Mouse (Mus musculus) spleen, adult 18-20 months (tissue): ENCODE data around the gene Cldn4.
"Not testable (repeated sequence)": the region's sequence is repeated elsewhere in the genome, so short reads cannot be mapped to it uniquely, and the experiment has no call there.

ENCODE experiments used
- DNase-seq, 2 experiments: peaks; one replicate each; pipeline ENCODE4 v3.0.0; 2022; ENCODE audit warnings: mixed read lengths in 2 of 2

The Cldn4 gene

DNA sequence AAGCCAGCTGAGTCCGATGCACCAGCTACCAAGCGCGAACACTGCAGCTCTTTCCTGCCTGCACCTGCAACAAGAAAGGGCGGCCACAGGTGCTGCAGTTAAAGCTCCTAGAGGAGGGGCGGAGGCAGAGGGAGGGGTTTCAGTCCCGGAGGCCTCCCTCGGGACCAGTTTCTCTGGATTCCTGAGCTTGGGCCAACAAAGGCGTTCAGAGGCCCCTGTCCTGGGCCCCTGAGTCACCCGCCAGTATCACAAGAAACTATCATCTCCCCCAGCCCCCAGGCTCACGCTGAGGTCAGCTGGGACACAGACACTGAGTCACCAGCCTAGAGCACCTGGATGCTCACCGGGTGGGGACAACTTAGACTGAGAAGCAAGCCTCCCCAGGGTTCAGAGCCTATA, at the start of gene Cldn4:
Gene Cldn4, minus strand, starts transcription at position 78 of the 399 bp plus-strand sequence.
- no peak for DNase-seq

DNA sequence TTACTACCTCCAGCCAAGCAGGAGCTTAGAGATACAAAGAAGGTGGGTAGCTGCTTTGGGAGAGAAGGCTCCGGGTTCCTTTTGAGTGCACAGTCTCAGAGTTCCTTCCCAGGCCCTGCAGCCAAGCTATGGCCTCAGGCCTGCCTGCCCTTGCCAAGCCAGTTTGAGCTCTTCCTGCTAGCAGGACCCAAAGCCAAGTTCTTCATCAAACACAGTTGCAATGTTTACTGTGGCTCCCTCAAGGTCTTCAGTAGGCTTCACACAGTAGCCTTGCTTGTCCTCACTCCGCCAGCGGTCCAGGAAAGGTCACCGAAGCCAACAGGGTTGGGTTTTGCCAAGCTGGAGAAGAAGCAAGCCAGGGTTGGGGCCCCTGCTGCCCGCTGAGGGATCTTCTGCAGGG, 45.8 kb upstream of the Cldn4 start:
- DNase-seq = no peak

DNA sequence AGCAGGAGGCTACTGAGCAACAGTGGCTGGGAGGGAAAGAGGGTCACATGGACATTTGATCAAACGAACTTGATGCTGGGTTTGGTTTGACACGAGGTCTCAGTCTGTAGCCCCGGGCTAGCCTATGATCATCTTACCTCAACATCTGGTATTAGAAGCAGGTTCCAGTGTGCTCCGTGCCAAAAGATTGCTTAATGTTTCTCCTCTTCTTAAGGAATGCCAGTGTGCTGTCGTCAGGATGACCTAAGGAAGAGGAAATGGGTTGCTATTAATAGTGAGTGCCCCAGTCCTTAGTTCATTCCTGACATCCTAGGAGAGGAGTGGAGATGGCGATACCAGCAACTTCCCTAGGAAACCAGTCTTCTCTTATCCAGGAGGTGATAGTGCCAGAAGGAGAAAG, 43.0 kb upstream of the Cldn4 start:
- no peak for DNase-seq

DNA sequence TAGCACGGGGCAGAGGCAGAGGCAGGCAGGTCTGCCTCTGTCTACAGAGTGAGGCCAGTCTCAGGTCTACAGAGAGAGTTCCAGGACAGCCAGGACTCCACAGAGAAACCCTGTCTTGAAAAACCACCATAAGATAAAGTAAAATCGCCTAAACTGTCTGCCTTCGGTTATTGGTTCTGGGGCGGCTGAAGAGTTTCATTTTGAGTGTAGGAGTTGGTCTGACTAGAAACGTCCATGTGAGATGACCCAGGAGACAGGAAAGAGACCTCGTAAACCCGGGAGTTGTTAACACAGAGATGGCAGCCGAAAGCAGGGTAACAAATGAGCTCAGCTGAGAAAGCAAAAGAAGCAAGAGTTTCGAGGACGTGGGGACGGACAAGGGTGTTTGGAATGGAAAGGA, 42.4 kb upstream of the Cldn4 start:
- DNase-seq = no peak

DNA sequence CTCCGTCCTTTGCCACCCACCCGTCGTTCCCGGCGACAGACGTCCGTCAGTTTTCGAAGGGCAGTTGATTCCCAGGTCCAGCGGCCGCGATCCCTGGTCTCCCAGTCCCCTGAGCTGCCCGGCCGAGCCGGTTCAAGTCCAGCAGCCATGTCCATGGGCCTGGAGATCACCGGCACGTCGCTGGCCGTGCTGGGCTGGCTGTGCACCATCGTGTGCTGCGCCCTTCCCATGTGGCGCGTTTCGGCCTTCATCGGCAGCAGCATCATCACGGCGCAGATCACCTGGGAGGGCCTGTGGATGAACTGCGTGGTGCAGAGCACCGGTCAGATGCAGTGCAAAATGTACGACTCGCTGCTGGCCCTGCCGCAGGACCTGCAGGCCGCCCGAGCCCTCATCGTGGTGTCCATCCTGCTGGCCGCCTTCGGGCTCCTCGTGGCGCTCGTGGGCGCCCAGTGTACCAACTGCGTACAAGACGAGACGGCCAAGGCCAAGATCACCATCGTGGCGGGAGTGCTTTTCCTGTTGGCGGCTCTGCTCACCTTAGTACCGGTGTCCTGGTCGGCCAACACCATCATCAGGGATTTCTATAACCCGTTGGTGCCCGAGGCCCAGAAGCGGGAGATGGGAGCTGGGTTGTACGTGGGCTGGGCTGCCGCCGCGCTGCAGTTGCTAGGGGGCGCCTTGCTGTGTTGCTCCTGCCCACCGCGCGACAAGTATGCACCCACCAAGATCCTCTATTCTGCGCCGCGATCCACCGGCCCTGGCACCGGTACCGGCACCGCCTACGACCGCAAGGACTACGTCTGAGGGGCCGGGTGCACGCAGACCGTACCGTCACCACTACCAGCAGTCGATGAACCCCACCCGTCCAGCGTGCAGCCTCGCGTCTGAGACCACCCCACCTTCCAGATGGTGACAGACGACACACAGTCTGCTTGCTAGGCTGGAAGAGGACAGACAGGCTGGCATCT, 39.8 kb upstream of the Cldn4 start:
- DNase-seq = no peak

DNA sequence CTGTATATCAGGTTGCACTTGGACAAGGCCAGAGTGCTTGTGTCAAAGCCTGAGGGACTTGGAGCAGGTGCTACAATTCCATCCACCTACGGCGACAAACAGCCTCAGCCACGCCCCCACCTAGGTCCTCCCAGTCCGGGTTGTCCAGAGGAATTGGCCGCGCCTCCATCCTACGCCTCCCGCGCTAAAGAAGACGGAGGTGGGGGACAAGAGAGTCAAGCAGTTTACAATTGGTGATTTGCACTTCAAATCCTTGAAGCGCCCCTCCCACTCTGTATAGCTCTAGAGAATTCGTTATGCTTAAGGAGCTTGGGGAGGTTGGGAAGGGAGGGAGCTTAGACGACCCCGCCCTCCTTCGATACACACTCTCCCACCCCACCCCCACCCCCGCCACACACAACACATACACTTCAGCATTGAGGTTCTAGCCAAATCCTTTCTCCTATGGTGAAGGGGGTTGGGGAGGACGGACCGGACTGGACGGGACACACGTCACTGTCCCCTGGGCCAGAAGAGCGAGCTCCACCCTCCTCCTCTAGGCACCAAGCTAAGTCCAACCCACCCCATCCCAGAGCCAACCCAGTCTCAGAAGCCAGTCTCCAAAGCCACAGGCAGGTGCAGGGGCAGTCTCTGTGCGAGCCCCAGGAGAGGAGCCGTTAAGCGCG, 39.0 kb upstream of the Cldn4 start, which contains the start of gene Cldn3:
Gene Cldn3, plus strand, starts transcription at position 582 of the 665 bp plus-strand sequence.
- no peak for DNase-seq

DNA sequence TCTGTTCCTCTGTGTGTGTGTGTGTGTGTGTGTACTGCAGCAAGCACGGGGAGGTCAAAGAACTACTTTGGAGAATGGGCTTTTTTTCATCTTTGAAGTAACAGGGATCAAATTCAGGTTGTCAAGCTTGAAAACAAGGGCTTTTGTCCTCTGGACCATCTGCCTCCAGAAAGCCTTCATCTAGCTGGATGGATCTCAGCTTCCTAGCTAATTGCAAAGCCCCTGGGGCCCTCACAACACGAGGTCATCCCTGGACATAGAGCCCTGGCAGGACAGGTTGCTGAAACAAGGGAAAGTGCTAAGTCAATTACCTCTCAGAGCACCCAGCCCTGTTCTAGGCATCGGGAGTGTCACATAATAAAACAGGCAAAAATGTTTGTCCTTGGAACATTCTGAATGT, 37.0 kb upstream of the Cldn4 start:
- no peak for DNase-seq

DNA sequence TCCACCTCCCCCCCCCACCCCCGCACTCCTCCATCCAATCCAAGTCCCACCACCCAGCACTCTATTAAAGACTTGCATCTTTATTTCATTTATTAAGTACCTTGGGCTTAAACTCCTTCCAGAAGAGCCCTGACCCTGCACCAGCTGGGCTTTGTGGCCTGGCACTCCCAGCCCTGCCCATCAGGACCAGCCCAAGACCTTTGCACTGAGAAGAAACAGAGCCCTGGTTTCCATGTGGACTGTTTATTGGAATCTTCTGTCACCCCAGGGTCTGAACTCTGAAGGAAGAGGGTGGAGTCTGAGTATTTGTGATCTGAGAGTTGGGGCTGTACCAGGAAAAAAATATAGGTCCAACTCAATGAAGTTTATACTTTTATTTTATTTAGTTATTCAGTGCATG, 36.4 kb upstream of the Cldn4 start:
- no peak for DNase-seq

DNA sequence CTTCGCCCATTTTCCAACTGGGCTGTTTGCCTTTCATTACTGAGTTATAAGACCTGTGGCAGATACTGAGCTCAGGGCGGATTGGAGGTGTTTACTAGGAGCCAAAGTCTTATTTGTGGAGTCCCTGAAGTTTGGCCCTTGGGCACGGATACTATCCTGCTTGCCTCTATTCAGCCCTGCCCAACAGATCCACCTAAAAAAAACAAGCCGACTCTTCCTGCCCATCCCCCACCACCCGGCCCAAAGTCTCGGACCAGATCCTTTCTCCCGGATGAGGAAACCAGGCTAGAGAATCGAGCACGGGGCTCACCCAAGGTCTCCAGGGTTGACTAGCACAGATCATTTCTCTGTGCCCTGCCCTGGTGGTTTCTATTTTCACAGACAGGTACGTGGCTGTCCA, 34.4 kb upstream of the Cldn4 start:
- no peak for DNase-seq

DNA sequence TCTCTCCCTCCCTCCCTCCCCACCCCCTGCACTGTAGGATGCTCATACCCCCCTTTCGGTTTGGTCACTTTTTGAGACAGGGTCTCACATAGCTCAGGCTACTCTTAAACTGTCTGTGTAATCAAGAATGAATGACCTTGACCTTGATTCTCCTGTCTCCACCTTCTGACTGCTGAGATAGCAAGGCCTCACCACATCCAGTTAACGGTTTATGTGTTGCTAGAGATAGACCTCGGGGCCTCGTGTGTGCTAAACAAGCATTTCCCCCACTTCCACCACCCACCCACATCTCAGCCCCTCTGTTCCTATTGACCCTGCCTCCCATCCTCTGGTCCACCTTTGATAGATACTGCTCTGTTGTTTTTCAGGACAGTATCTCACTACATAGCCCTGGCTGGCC, 31.1 kb upstream of the Cldn4 start:
- no peak for DNase-seq

DNA sequence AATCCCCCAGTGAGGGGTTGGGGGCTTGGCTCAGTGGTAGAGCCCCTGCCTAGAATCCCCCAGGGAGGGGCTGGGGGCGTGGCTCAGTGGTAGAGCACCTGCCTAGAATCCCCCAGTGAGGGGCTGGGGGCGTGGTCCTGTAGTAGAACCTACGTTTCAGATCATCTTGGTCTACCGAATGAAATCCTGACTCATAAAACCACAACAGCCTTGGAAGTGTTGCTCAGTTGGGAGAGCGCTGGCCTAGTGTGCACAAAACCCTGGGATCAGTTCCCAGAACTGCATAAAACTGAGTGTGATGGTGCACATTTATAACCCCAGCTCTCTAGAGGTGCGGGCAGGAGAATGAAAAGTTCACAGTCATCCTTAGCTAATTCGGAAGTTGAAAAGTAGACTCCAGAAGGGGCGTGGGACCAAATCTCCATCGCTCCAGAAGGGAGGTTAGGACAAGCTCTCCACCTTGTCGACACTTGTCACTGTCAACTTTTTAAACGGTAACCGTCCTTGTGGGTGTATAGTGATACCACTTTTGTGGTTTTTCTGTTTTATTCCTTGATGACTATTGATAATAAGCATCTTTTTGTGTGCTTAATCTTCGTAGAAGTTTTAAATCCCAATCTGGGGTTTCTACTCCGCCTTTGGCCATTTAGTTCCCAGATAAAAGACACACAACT, 30.0 kb upstream of the Cldn4 start:
- DNase-seq = no peak

DNA sequence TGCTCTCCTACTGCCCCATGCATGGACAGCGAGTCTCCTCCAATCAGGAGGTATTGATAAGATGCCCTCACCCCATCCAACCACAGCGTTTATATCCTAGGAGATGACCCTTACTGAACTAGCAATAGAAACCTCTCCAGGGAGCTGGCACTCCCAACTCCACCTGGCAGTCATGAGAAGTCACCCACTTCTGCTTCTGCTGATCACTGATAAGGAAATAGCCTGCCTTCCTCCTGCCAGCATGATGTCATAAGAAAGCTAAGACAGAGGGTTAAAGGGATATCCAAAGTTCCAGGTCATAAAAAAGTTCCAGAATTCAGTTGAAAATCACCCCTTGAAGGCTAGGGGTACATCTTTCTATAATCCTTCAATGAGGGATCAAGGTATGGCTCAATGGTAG, 29.4 kb upstream of the Cldn4 start:
- DNase-seq = no peak

DNA sequence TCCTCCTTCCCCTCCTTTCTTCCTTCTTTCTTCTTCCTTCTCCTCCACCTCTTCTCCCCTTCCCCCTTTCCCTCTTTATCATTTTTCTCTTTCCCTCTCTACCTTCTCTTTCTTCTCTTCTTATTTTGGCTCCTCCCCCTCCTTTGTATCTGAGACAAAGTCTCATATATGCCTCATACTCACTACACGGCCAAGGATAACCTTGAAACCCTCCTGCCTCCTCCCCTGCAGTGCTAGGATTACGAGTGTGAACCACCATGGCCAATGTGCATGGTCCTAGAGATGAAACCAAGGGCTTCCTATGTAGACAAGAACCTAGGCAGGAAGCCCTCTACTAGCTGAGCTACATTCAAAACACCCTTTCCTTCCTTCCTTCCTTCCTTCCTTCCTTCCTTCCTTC, 28.2 kb upstream of the Cldn4 start:
- no peak for DNase-seq

DNA sequence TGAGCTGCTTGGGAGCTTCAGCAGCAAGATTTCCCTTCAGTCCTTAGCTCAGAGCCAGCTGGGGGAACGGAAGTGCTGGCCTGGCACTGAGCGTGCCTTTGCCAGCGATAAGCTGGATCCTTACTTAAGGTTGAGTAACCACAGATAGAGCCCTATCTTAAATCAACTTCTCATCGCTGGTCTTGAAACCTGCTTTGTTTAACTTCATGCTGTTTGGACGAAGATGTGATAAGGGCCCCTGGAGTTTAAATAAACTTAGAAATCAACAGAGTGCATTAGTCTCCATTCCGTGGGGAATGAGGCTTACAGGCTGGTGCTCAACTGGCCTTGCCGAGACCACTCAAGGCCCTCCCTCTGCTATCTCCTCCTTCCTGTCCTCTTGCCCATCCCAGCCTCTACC, 27.6 kb upstream of the Cldn4 start:
- no peak for DNase-seq

DNA sequence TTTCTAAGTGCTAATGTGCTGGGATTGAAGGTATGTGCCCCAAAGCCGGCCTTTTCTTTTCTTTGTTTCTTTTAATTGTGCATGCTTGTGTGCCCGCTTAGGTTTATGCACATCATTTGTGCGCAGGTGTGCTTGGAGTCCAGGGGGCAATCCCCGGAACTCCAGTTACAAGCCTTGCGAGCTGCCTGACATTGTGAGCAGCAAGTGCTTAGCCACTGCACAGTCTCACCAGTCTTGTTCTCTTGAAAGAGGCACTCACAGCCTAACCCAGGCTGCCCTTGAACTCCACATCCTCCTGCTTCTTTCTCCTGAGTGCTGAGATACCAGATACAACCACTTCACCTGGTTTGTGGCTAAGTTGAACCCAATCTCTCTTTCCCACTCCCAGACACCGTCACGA, 26.8 kb upstream of the Cldn4 start:
- DNase-seq = no peak

DNA sequence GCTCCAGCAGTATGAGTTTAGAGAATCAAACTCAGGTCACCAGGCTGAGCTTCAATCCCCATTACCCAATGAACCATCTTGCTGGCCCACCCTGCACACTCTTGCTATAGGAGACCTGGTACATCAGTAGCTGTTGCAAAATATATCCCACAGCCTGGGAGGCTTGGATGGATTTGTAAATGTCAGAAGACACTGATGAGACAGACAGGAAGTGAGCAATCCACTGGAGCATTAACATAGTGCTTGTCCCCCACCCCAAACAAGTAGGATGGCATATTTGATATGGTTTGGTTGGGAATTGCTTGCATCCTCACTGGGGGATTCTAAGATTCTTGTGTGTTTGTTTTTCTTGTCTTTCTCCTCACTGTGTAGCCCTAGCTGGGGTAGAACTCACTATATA, 26.3 kb upstream of the Cldn4 start:
- no peak for DNase-seq

DNA sequence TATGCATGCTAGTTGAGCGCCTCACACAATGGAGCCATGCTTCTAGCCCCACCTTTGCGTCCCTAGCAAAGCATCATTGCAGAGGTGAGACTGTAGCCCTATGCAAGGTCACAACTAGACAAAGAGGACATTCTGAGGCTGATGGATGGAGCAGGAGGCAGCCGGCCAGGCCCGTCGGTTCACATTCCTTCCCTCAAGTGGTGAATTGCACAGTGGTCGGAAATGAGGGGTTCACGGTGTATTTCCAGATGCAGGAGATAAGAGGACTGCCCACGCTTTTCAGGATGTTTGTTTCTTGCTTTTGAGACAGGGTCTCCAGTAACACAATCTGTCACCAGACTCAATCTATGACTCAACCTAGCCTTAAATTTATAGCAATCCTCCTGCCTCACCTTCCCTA, 23.9 kb upstream of the Cldn4 start:
- DNase-seq = no peak

DNA sequence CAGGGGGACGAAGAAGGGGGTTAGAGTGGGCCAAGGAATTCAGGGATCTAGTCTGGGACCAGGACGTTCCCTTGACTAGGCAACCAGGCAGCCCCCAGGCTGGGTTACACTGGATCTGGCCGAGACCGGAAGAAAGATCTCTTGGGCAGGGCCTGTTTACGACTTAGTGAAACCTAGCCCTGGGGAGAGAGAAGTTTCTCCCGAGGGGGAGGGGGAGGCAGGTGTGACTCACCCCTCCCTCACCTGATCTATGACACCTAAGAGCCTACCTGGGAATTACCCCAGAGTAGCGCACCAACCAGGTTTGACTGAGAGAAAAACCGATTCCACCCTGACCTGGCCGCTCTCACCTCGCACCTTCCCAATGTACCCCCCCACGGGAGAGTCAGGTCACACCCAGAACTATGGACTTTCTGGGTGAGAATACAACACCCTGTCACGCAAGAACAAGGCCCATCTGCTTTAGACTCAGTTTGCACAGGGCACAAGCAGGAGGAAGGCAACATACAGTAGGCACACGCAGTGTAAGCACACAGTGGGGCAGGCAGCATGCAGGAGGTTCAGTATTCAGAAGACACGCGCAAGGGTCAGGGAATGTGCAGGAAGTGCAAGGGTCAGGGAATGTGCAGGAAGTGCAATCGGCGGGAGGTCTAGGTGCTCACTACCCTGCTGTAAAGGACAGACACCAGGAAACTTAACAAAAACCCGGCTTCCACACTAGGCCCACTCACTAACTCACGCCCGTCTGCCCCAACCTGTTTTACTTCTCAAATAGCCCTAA, 20.6 kb upstream of the Cldn4 start:
- DNase-seq = no peak

DNA sequence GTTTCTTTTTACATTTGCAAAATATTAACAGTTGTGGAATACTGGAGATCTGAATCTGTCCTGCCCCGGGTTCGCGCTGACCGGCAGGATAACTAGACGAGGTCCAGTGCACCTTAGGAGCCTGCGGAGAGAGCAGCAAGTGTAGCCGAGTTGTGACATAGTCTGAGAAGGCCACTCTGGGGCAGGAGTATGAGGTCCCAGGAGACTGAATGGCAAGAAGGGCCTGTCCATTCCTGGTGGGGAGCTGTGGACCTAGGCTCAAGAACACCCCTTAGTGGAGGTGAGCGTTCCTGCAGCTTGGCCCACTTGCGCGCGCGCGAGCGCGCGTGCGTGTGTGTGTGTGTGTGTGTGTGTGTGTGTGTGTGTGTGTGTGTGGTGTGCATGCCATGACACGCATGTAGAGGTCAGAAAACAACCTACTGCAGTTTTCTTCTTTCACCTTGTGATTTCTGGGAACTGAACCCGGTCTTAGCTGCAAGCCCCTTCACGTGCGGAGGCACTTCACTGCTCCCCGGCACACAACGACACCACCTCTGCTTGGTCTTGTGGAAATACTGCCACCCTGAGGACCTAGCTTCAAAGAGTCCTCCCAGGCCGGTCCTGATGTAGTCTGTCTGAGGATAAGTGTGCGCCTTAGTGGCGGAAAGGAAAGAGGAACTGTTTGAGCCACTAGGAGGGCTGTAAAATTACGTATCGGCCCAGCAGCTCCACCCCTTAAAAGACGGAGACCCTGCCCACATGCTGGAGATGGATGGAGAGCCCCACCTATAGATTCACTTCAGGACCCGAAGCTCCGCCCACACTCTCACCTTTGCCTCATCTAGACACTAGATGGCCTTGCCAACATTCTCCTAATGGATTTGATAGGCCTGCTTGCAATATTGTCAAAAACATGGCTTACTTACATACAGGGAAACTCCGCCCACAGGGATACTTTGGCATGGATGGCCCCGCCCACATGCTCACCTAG, 19.4 kb upstream of the Cldn4 start:
- peak; percentile 25 to 31 for DNase-seq

DNA sequence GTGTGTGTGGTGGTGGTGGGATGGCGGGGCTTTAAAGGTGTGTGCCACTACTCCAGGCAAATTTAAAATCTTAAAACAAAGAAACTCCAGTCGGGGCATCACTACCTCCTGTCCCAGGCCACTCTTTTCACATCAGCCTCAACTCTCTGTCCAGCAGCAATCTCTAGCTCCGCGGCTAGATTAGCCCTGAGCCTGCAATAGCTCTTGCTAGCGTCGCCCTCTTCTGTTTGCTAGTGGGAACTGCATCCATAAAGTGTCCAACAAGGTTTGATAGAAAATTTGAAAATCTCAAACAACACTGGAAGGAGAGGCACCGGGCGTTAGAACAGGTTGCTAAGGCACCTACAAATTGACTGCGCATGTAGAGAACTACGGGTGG, 18.7 kb upstream of the Cldn4 start:
- DNase-seq = peak; percentile 16 to 51

DNA sequence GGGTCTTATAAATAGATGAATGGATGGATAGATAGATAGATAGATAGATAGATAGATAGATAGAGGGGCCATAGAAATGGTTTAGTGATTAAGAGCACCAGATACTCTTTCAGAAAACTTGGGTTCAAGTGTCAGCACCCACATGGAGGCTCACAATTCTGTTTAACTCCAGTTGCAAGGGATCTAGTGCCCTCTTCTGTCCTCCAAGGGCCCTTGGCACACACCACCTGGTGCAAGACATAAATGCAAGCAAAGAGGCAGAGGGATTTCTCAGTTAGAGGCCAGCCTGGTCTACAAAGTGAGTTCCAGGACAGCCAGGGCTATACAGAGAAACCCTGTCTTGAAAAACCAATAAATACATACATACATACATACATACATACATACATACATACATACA, 17.9 kb upstream of the Cldn4 start:
- not testable (repeated sequence) for DNase-seq

DNA sequence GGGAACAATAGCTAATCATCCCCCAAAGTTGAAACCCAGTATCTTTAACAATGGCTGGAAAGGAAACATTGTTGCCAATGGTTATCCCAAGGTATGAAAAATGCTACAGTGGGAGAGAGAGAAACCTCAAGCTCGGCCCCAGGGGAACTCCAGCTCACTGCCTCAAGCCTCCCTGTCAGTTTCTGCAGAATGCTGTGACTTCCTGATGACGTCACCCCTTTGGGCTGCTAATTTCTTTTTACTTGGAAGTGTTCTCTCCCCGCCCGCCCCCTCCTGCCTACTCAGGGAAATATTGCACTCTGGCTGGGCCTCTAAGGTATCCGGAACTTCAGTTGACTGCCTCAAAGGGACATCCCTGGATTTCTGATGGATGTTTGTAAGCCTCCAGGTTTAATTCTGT, 16.8 kb upstream of the Cldn4 start:
- no peak for DNase-seq
